Mouse (Mus musculus) ES-E14 (cell line): ENCODE results near the gene Ttpal.
A peak's percentile ranks its signal among the peaks of the same experiment; 100 is the strongest.

ENCODE experiments used
- CHD2 ChIP-seq: IDR thresholded peaks from 2 replicates; pipeline ENCODE4 v1.6.1; 2014; ENCODE audit warnings: mild to moderate bottlenecking, low read depth, low read length, inconsistent platforms
- HCFC1 ChIP-seq: IDR thresholded peaks from 2 replicates; pipeline ENCODE4 v1.6.1; 2012; ENCODE audit warnings: low read length, inconsistent platforms, borderline replicate concordance; ENCODE audit not compliant: insufficient read depth
- ZC3H11A ChIP-seq: IDR thresholded peaks from 2 replicates; pipeline ENCODE4 v1.6.1; 2012; ENCODE audit warnings: low read depth, mild to moderate bottlenecking, inconsistent platforms, low read length, borderline replicate concordance
- ZNF384 ChIP-seq: IDR thresholded peaks from 2 replicates; pipeline ENCODE4 v1.6.1; 2012; ENCODE audit warnings: low read depth, low read length, inconsistent platforms

DNA sequence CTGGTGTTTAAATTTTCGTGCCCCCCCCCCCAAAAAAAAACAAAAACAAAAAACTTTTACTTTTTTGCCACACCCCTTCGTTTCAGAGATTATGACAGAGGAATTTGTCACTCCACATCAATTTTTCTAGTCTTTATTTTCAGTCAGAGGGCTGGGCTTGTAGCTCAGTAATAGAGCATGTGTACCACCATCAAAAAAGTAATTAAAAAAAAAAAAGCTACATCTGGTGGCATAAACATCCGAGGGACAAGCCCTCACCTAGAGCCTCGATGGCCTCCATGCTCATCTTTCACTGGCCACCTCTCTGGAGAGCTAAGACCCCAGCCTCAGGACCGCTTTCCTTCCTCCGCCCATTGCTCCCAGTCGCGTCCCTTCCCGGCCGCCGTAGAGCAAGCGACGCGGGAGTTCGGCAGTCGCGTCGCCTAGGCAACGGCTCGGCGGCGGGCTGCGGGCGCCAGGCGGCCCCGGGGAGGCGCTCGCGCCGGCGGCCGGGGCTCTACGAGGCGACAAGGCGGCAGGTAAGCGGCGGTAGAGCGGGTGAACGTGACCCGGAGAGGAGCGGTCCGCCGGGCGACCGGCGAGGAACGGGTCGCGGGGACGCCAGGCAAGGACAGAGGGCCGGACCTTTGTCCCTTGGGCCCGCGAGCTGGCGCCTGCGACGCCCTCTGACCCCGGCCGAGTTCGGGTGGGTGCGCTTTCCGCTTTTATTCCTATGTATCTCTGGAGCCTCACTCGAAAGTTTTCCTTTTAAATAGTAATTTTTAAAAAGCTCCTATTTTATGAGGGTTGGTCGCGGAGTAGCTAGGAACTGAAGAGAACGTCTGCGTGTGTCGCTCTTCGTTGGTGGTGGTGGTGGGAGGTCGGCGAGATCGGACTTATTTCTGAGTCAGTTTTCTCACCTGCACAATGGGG is 56.1 kb downstream of the Ttpal start, which contains the start of gene Pkig:
- TF ChIP-seq ZNF384 (no peak), CHD2 (no peak), HCFC1 (peak; percentile 67; the same call in 1 of the 2 replicates), ZC3H11A (no peak)
